ENCODE assay signal across 34 mouse cellular contexts in genomic region chr16:88886870-88887269, GRCm38 (mm10). TPM values are rescaled to one million over a fixed set of nuclear protein-coding genes. Genes with fewer than 3 reads are reported as not detected.
DNase-seq lines count a peak whose midpoint lies in the region; ATAC-seq lines count a peak whose summit lies in the region.
"Had no signal": no experiment of that assay in that cellular context is flagged by ENCODE, and none has a peak within 500 bp of the region (broad histone marks: within the 10 kb centered on the region; RNA-seq: fewer than 3 reads in every experiment).

No protein-coding gene starts in this region.

- no peaks in the 10 kb centered on the region for H3K36me3 ChIP-seq in forebrain, embryonic 13.5 days (ENCODE audit: poor library complexity, severe bottlenecking)
- no peaks in the 10 kb centered on the region for H3K36me3 ChIP-seq in forebrain, embryonic 11.5 days (ENCODE audit: control insufficient read depth, insufficient read depth, low read length)
- H3K36me3 ChIP-seq: embryonic facial prominence, embryonic 12.5 days; G1E; hindbrain, embryonic 12.5 days; hindbrain, embryonic 15.5 days had no signal

- H3K27ac ChIP-seq in forebrain, embryonic 13.5 days = no peak overlapping the region
- H3K27ac ChIP-seq in forebrain, embryonic 11.5 days (ENCODE audit: low read depth, low read length) = no peak overlapping the region
- H3K27ac ChIP-seq: embryonic facial prominence, embryonic 12.5 days; gastrocnemius, adult 2 months; hindbrain, embryonic 12.5 days; hindbrain, embryonic 15.5 days had no signal

- H3K9me3 ChIP-seq in forebrain, embryonic 13.5 days (replicated peaks) = no peaks in the 10 kb centered on the region
- no peaks in the 10 kb centered on the region for H3K9me3 ChIP-seq in forebrain, embryonic 11.5 days (ENCODE audit: control insufficient read depth, low read length)
- H3K9me3 ChIP-seq: embryonic facial prominence, embryonic 12.5 days; hindbrain, embryonic 12.5 days; hindbrain, embryonic 15.5 days had no signal

- H3K9ac ChIP-seq in forebrain, embryonic 13.5 days = no peak overlapping the region
- no peak overlapping the region for H3K9ac ChIP-seq in forebrain, embryonic 11.5 days (ENCODE audit: low read length)
- H3K9ac ChIP-seq: embryonic facial prominence, embryonic 12.5 days; hindbrain, embryonic 12.5 days; hindbrain, embryonic 15.5 days had no signal

- H3K4me1 ChIP-seq in forebrain, embryonic 13.5 days = no peaks in the 10 kb centered on the region
- no peaks in the 10 kb centered on the region for H3K4me1 ChIP-seq in forebrain, embryonic 11.5 days (replicated peaks; ENCODE audit: control insufficient read depth, insufficient read depth, low read length)
- H3K4me1 ChIP-seq: embryonic facial prominence, embryonic 12.5 days; hindbrain, embryonic 12.5 days; hindbrain, embryonic 15.5 days had no signal

- no peaks in the 10 kb centered on the region for H3K27me3 ChIP-seq in forebrain, embryonic 13.5 days
- H3K27me3 ChIP-seq in forebrain, embryonic 11.5 days (ENCODE audit: control insufficient read depth, insufficient read depth, low read length) = no peaks in the 10 kb centered on the region
- H3K27me3 ChIP-seq: CH12.LX; embryonic facial prominence, embryonic 12.5 days; hindbrain, embryonic 12.5 days; hindbrain, embryonic 15.5 days had no signal

- no peak overlapping the region for H3K4me3 ChIP-seq in forebrain, embryonic 13.5 days
- no peak overlapping the region for H3K4me3 ChIP-seq in forebrain, embryonic 11.5 days (ENCODE audit: low read depth, low read length)
- H3K4me3 ChIP-seq: embryonic facial prominence, embryonic 12.5 days; erythroblast, embryonic 14.5 days; gastrocnemius, adult 2 months; hindbrain, embryonic 12.5 days; hindbrain, embryonic 15.5 days had no signal

- ATAC-seq in forebrain, embryonic 13.5 days = peak; percentile 68; the same call in 1 of the 2 replicates
- no peak for ATAC-seq in forebrain, embryonic 11.5 days (replicated peaks; ENCODE audit: low FRiP score)
- ATAC-seq: Patski had no signal

- 88% methylated on average over 6 of the region's 6 CpGs for WGBS in forebrain, embryonic 13.5 days
- WGBS in forebrain, embryonic 11.5 days = 91% methylated on average over 6 of the region's 6 CpGs

- no peak overlapping the region for H3K4me2 ChIP-seq in forebrain, embryonic 13.5 days
- no peak overlapping the region for H3K4me2 ChIP-seq in forebrain, embryonic 11.5 days (ENCODE audit: low read depth, low read length, severe bottlenecking)
- H3K4me2 ChIP-seq: embryonic facial prominence, embryonic 12.5 days; heart, embryonic 11.5 days; hindbrain, embryonic 12.5 days; hindbrain, embryonic 15.5 days had no signal

- no peak for DNase-seq in forebrain, embryonic 11.5 days (ENCODE audit: low spot score)
- peak; percentile 4 for DNase-seq in brain, adult 2 months (ENCODE audit: low read depth, low spot score)
- peak; percentile 71 for DNase-seq in brain, embryonic 18.5 days (ENCODE audit: low read depth, low spot score)
- DNase-seq in layer of hippocampus, adult 8-10 months (ENCODE audit: low spot score in 2 of 2) = no peak
- no peak for DNase-seq in lung, adult 18-20 months
- DNase-seq: adrenal gland, postnatal 10 days; adrenal gland, postnatal 36 days; B cell, adult 2 months; cerebellum, adult 18-20 months; cerebellum, adult 9-10 months; cerebellum, postnatal 14 days; gastrocnemius, adult 2 months; gastrocnemius, postnatal 14 days; heart, adult 11 months; kidney, adult 11 months; kidney, adult 8-10 months had no signal

RNA-seq across cellular contexts. Expression of gene Krtap19-4, which starts 2.0 kb away (rescaled TPM):
- not detected in 2 replicates for polyA plus RNA-seq in forebrain, embryonic 13.5 days (2015; fragmentation: Nextera tagmentation; extraction: Ambion mirVana)
- not detected in 2 replicates for polyA plus RNA-seq in forebrain, embryonic 11.5 days (2014; fragmentation: Nextera tagmentation; extraction: Ambion mirVana)
- total RNA-seq in layer of hippocampus, adult 8-10 months (2022) = not detected
- total RNA-seq: adrenal gland, adult 18-20 months; adrenal gland, postnatal 10 days; adrenal gland, postnatal 36 days; CH12.LX; G1E; gastrocnemius, adult 2 months; gastrocnemius, postnatal 14 days; gastrocnemius, postnatal 4 days; heart, adult 8-10 months; heart, postnatal 25 days; hematopoietic stem cell, adult 5-6 weeks had no signal
- polyA plus RNA-seq: embryonic facial prominence, embryonic 12.5 days; erythroblast, embryonic 14.5 days; frontal cortex, adult 2 months; G1E; heart, embryonic 11.5 days; heart, embryonic 14.5 days; heart, postnatal 0 days; hindbrain, embryonic 12.5 days; hindbrain, embryonic 15.5 days; intestine, embryonic 14.5 days; Patski had no signal

RNA-seq across cellular contexts. Expression of gene Krtap19-3, which starts 9.0 kb away (rescaled TPM):
- polyA plus RNA-seq in forebrain, embryonic 13.5 days (2015; fragmentation: Nextera tagmentation; extraction: Ambion mirVana) = not detected in 2 replicates
- not detected in 2 replicates for polyA plus RNA-seq in forebrain, embryonic 11.5 days (2014; fragmentation: Nextera tagmentation; extraction: Ambion mirVana)
- not detected for total RNA-seq in layer of hippocampus, adult 8-10 months (2022)
- total RNA-seq: adrenal gland, adult 18-20 months; adrenal gland, postnatal 10 days; adrenal gland, postnatal 36 days; CH12.LX; G1E; gastrocnemius, adult 2 months; gastrocnemius, postnatal 14 days; gastrocnemius, postnatal 4 days; heart, adult 8-10 months; heart, postnatal 25 days; hematopoietic stem cell, adult 5-6 weeks had no signal
- polyA plus RNA-seq: embryonic facial prominence, embryonic 12.5 days; erythroblast, embryonic 14.5 days; frontal cortex, adult 2 months; G1E; heart, embryonic 11.5 days; heart, embryonic 14.5 days; heart, postnatal 0 days; hindbrain, embryonic 12.5 days; hindbrain, embryonic 15.5 days; intestine, embryonic 14.5 days; Patski had no signal

RNA-seq across cellular contexts. Expression of gene Krtap19-5, which starts 9.4 kb away (rescaled TPM):
- polyA plus RNA-seq in forebrain, embryonic 13.5 days (2015; fragmentation: Nextera tagmentation; extraction: Ambion mirVana) = not detected in 2 replicates
- not detected in 2 replicates for polyA plus RNA-seq in forebrain, embryonic 11.5 days (2014; fragmentation: Nextera tagmentation; extraction: Ambion mirVana)
- total RNA-seq in layer of hippocampus, adult 8-10 months (2022) = not detected
- total RNA-seq: adrenal gland, adult 18-20 months; adrenal gland, postnatal 10 days; adrenal gland, postnatal 36 days; CH12.LX; G1E; gastrocnemius, adult 2 months; gastrocnemius, postnatal 14 days; gastrocnemius, postnatal 4 days; heart, adult 8-10 months; heart, postnatal 25 days; hematopoietic stem cell, adult 5-6 weeks had no signal
- polyA plus RNA-seq: embryonic facial prominence, embryonic 12.5 days; erythroblast, embryonic 14.5 days; frontal cortex, adult 2 months; G1E; heart, embryonic 11.5 days; heart, embryonic 14.5 days; heart, postnatal 0 days; hindbrain, embryonic 12.5 days; hindbrain, embryonic 15.5 days; intestine, embryonic 14.5 days; Patski had no signal

RNA-seq across cellular contexts. Expression of gene Krtap19-2, which starts 12.8 kb away (rescaled TPM):
- not detected in 2 replicates for polyA plus RNA-seq in forebrain, embryonic 13.5 days (2015; fragmentation: Nextera tagmentation; extraction: Ambion mirVana)
- not detected in 2 replicates for polyA plus RNA-seq in forebrain, embryonic 11.5 days (2014; fragmentation: Nextera tagmentation; extraction: Ambion mirVana)
- not detected for total RNA-seq in layer of hippocampus, adult 8-10 months (2022)
- total RNA-seq: adrenal gland, adult 18-20 months; adrenal gland, postnatal 10 days; adrenal gland, postnatal 36 days; CH12.LX; G1E; gastrocnemius, adult 2 months; gastrocnemius, postnatal 14 days; gastrocnemius, postnatal 4 days; heart, adult 8-10 months; heart, postnatal 25 days; hematopoietic stem cell, adult 5-6 weeks had no signal
- polyA plus RNA-seq: embryonic facial prominence, embryonic 12.5 days; erythroblast, embryonic 14.5 days; frontal cortex, adult 2 months; G1E; heart, embryonic 11.5 days; heart, embryonic 14.5 days; heart, postnatal 0 days; hindbrain, embryonic 12.5 days; hindbrain, embryonic 15.5 days; intestine, embryonic 14.5 days; Patski had no signal

RNA-seq across cellular contexts. Expression of gene Krtap19-1, which starts 17.7 kb away (rescaled TPM):
- polyA plus RNA-seq in forebrain, embryonic 13.5 days (2015; fragmentation: Nextera tagmentation; extraction: Ambion mirVana) = not detected in 2 replicates
- polyA plus RNA-seq in forebrain, embryonic 11.5 days (2014; fragmentation: Nextera tagmentation; extraction: Ambion mirVana) = not detected in 2 replicates
- total RNA-seq in layer of hippocampus, adult 8-10 months (2022) = not detected
- total RNA-seq: adrenal gland, adult 18-20 months; adrenal gland, postnatal 10 days; adrenal gland, postnatal 36 days; CH12.LX; G1E; gastrocnemius, adult 2 months; gastrocnemius, postnatal 14 days; gastrocnemius, postnatal 4 days; heart, adult 8-10 months; heart, postnatal 25 days; hematopoietic stem cell, adult 5-6 weeks had no signal
- polyA plus RNA-seq: embryonic facial prominence, embryonic 12.5 days; erythroblast, embryonic 14.5 days; frontal cortex, adult 2 months; G1E; heart, embryonic 11.5 days; heart, embryonic 14.5 days; heart, postnatal 0 days; hindbrain, embryonic 12.5 days; hindbrain, embryonic 15.5 days; intestine, embryonic 14.5 days; Patski had no signal

Comparison
In these comparisons a context has a peak if more than half of its experiments do, and no peak if none do; other contexts are left out.
1. DNase-seq: peak in brain, adult 2 months (single experiment) and brain, embryonic 18.5 days (single experiment); none in forebrain, embryonic 11.5 days (single experiment), layer of hippocampus, adult 8-10 months (0 of 2) and lung, adult 18-20 months (0 of 2).